Mouse (Mus musculus): ENCODE results near the gene Mcm8.

DNA sequence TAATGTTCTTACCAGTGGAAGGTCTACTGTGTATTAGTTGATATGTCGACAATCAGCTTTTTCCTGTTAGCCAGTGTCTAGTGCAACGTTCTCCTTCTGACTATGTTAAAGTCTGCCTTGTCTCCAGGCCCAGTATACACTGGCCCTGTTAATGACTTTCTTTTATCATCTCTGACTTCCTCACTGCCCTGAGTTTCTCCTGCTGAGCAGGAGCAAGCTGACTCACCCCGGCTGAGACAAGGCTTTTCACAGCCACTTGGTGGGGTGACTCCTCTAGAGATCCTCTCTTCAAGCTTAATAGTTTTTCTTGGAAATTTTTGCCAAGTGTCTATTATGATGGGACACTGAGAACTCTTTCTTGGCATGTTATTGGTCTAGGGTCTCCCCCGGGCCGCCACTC is 40.4 kb downstream of the Mcm8 start:
- TF ChIP-seq POLR2A (IDR thresholded peaks at IDR 0.05; ENCODE audit: borderline replicate concordance, extremely low read depth, insufficient read depth, insufficient read length, poor library complexity, severe bottlenecking) (no peak), CTCF (IDR thresholded peaks at IDR 0.05; ENCODE audit: borderline replicate concordance, extremely low read depth, insufficient read depth, insufficient read length) (no peak)
